Mouse (Mus musculus) intestine, embryonic 14.5 days (tissue): ENCODE results near the gene Gtf2a2. TPM values are rescaled to one million over a fixed set of nuclear protein-coding genes. Genes with fewer than 3 reads are reported as not detected.
A peak's percentile ranks its signal among the peaks of the same experiment; 100 is the strongest.
"Not testable (repeated sequence)": the region's sequence is repeated elsewhere in the genome, so short reads cannot be mapped to it uniquely, and the experiment has no call there.

Source experiments
- ATAC-seq: fragments of 200-750 bp; cut with Nextera tagmentation; replicated peaks from 2 replicates; pipeline ENCODE4 v1.8.0; 2017; ENCODE audit warnings: low read depth, moderate number of reproducible peaks, moderate TSS enrichment, moderate library complexity; ENCODE audit not compliant: low FRiP score, low TSS enrichment
- DNase-seq: peaks from one replicate; pipeline ENCODE4 v3.0.0-alpha.2; 2018; ENCODE audit warnings: low spot score
- H3K27ac ChIP-seq: fragments of 300-500 bp; sonication (generic); 2 replicates; pipeline ENCODE4 v1.5.1; 2014; ENCODE audit warnings: low read depth, mild to moderate bottlenecking, control low read depth
- H3K27me3 ChIP-seq: fragments of 300-500 bp; sonication (generic); replicated peaks from 2 replicates; pipeline ENCODE4 v1.6.1; 2014; ENCODE audit warnings: low read length, control low read depth; ENCODE audit not compliant: control insufficient read depth, insufficient read depth
- H3K36me3 ChIP-seq: fragments of 300-500 bp; sonication (generic); 2 replicates; pipeline ENCODE4 v1.6.1; 2014; ENCODE audit warnings: low read length, control low read depth; ENCODE audit not compliant: control insufficient read depth, insufficient read depth
- H3K4me1 ChIP-seq: fragments of 300-500 bp; sonication (generic); replicated peaks from 2 replicates; pipeline ENCODE4 v1.6.1; 2014; ENCODE audit warnings: low read length, control low read depth, mixed read lengths; ENCODE audit not compliant: control insufficient read depth, insufficient read depth
- H3K4me2 ChIP-seq: fragments of 300-500 bp; sonication (generic); 2 replicates; pipeline ENCODE4 v1.6.1; 2014; ENCODE audit warnings: low read length
- H3K4me3 ChIP-seq: fragments of 300-500 bp; sonication (generic); 2 replicates; pipeline ENCODE4 v1.5.1; 2014; ENCODE audit warnings: low read depth, low read length, control low read depth, mixed read lengths
- H3K9ac ChIP-seq: fragments of 300-500 bp; sonication (generic); 2 replicates; pipeline ENCODE4 v1.6.1; 2014; ENCODE audit warnings: mild to moderate bottlenecking, low read length
- H3K9me3 ChIP-seq: fragments of 300-500 bp; sonication (generic); 2 replicates; pipeline ENCODE4 v1.6.1; 2016; ENCODE audit warnings: low read length, control low read depth; ENCODE audit not compliant: control insufficient read depth
- WGBS: fragments of 180-500 bp; shearing (Covaris S2); extraction: QIAGEN DNeasy Blood & Tissue Kit; methylation state at CpG from one replicate; pipeline ENCODE4 v1.1.7; 2014; 5-methylcytosine and 5-hydroxymethylcytosine counted together
- polyA plus RNA-seq: library from polyadenylated mRNA; unstranded; fragments of >200 nt; fragmentation: Nextera tagmentation; extraction: Ambion mirVana; gene quantifications from 2 replicates; pipeline ENCODE4 v1.2.1, GENCODE M21; 2014

The Gtf2a2 gene
- polyA plus RNA-seq, 1 experiment from 2014 or later = 195 TPM

DNA sequence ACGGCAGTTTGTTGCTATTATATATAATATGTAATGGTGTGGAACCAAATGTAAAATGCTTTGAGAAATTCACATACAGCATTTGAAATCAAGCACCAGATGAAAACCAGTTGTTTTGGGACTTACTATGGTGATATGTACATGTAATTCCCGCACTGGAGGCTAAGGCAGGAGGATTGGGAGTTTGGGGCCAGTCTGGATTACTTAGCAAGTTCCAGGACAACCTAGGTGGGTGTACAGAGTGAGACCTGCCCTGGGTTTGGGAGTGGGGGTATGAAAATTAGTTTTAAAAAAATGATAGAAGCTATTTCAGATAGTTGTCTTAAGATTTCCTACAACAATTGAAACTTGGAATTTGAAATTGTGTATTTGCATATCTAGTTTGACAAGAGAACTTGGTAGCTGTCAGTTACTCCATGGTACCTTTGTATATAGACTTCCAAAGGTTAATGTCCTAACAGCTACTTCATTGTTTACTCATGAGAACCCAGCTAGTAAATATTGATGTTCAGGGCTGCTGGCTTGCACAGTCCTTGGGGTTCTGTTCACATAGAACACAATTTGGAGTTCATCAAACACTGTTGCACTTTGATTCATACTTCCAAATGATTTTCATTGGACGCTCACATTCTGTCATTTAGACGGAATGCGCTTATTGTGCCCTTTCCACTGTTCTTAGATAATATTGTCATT is 1.4 kb upstream of the Gtf2a2 start:
- Histone ChIP-seq H3K4me2 (no peak overlapping the region), H3K27ac (no peak overlapping the region), H3K36me3 (peaks cover 50% of the 10 kb centered on the region), H3K4me3 (no peak overlapping the region), H3K9ac (no peak overlapping the region), H3K4me1 (peaks cover 12% of the 10 kb centered on the region), H3K27me3 (no peaks in the 10 kb centered on the region), H3K9me3 (no peaks in the 10 kb centered on the region)
- DNase-seq (no peak), ATAC-seq (no peak)
- 82% methylated on average over 5 of the region's 5 CpGs for WGBS

DNA sequence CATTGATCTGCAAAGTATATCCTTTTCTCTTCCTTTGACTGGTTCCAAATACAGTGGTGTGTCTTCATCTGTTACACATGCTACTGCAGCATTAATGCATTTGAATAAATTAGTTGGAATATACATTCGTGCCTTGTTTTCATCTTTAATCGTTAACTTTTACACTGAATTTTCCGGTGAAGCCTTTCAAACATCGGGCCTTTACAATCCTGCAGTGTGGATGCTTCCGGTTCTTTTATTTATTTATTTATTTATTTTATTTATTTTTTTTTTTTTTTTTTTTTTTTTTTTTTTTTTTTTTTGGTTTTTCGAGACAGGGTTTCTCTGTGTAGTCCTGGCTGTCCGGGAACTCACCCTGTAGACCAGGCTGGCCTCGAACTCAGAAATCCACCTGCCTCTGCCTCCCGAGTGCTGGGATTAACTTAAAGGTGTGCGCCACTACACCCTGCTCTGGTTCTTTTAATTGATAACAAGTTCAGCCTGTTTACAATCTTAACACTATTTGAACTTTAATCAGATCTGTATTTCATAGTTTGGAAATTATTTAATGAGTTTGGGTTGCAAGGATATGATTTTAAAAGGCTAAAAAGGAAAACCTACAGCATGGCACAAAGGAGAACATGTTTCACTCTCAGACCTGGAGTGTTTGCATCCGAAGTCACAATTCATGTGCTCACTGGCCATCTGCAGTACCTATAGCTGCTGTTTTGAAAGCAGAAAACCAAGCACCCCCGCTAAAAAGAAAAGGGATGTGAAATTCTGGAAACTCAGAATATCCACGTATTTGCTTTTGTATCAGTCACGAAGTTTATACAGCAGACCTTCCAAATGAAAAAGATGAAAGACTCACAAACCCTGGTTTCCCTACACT is 578 bp upstream of the Gtf2a2 start:
- Histone ChIP-seq H3K4me1 (peaks cover 12% of the 10 kb centered on the region), H3K36me3 (peaks cover 47% of the 10 kb centered on the region), H3K9me3 (no peaks in the 10 kb centered on the region), H3K9ac (peak overlapping the region; percentile 86), H3K4me2 (peak overlapping the region; percentile 51), H3K27me3 (no peaks in the 10 kb centered on the region), H3K4me3 (peak overlapping the region; percentile 92), H3K27ac (peak overlapping the region; percentile 92; the same call in 1 of the 2 replicates)
- 64% methylated on average over 14 of the region's 14 CpGs for WGBS
- DNase-seq (no peak), ATAC-seq (peak; percentile 34)

DNA sequence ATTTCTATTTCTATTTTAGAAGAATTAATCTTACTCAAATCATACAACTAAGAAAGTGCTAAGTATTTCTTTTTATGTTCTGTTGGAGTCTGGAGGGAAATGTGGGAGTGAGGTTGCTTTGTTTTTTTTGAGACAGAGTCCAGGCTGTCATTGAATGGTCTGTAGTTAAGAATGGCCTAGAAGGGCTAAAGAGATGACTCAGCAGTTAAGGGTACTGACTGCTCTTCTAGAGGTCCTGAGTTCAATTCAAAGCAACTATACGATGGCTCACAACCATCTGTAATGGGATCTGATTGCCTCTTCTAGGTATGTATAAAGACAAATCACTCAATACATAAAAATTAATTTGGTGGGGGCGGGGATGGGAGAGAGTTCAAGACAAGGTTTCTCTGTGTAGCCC is 3.3 kb downstream of the Gtf2a2 start:
- no peak overlapping the region for H3K27ac ChIP-seq
- peaks cover 29% of the 10 kb centered on the region for H3K36me3 ChIP-seq
- WGBS = 91% methylated on average over 2 of the region's 2 CpGs
- no peaks in the 10 kb centered on the region for H3K27me3 ChIP-seq
- peaks cover 12% of the 10 kb centered on the region for H3K4me1 ChIP-seq
- no peaks in the 10 kb centered on the region for H3K9me3 ChIP-seq
- DNase-seq (no peak), ATAC-seq (no peak)
- H3K4me2 ChIP-seq = no peak overlapping the region
- H3K4me3 ChIP-seq = no peak overlapping the region
- H3K9ac ChIP-seq = no peak overlapping the region

DNA sequence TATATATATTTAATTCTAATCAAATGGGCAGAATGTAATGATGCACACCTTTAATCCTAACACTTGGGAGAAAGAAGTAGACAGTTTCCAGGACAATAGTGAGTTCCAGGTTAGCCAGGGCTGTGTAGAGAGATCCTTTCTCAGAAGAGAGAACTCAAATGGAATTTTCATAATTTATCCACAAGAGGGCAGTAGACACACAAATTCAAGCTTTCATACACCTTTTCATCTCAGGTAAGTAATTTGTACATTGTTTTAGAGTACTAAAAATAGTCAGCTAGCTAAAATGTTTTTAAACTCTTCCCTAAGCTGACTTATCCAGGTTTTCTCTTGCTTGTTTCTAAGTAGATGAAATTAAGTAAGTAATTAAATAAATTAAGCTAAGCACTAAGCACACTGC is 6.5 kb downstream of the Gtf2a2 start:
- ATAC-seq = 0 out of 2 replicates have a peak, but pooled peaks have one; percentile 43
- Histone ChIP-seq H3K4me2 (no peak overlapping the region), H3K4me1 (peaks cover under 1% of the 10 kb centered on the region), H3K9me3 (no peaks in the 10 kb centered on the region), H3K27ac (no peak overlapping the region), H3K27me3 (no peaks in the 10 kb centered on the region), H3K36me3 (peaks cover 44% of the 10 kb centered on the region), H3K4me3 (no peak overlapping the region), H3K9ac (no peak overlapping the region)
- DNase-seq = no peak

DNA sequence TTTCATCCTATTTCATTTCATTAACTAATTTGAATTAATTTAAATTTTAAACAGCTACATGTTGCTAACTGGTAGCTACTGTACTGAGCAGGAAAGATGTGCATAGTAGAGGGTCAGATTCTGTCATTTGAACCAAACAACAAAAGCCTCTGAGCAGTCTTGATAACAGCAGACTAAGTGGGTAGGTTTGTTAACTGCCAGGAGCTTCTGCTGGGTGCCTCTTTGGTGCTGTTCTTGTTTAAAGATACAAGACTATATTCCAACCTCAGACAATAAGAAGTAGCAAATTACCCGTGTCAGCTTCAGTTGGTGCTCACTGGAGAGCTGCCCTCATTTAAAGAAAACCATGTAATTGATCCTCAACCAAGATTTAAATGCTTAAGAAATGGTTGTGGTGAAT is 9.3 kb downstream of the Gtf2a2 start:
- WGBS = 77% methylated on average over 1 of the region's 1 CpGs
- H3K27ac ChIP-seq = no peak overlapping the region

DNA sequence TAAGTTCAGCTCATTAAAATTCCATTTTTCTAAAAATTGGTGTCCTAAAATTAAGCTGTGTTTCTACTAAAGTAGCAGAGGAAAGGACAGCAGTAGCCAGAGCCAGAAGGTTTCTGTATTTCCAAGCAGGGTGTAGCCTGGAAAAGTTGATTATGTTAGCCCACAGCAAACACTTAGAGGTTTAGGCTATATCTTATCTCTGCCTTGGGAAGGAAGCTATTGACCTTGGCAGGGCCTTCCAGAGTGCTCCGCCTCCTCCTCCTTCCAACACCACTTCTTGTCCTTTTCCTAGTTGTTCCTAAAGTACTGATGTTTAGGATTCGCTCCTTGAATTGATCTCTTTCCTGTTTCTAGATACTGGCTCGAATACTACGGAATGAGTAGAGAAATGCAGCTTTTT is 9.7 kb downstream of the Gtf2a2 start:
- ATAC-seq (no peak), DNase-seq (no peak)
- Histone ChIP-seq H3K36me3 (peaks cover 36% of the 10 kb centered on the region), H3K27ac (no peak overlapping the region), H3K4me2 (no peak overlapping the region), H3K27me3 (no peaks in the 10 kb centered on the region), H3K9ac (no peak overlapping the region), H3K4me1 (no peaks in the 10 kb centered on the region), H3K4me3 (no peak overlapping the region), H3K9me3 (no peaks in the 10 kb centered on the region)
- 81% methylated on average over 4 of the region's 4 CpGs for WGBS

More for the DNA sequence above, 9.3 kb downstream of the Gtf2a2 start:
- Histone ChIP-seq H3K4me1 (no peaks in the 10 kb centered on the region), H3K36me3 (peaks cover 38% of the 10 kb centered on the region), H3K4me2 (no peak overlapping the region), H3K27me3 (no peaks in the 10 kb centered on the region), H3K9me3 (no peaks in the 10 kb centered on the region), H3K9ac (no peak overlapping the region), H3K4me3 (no peak overlapping the region)
- DNase-seq (no peak), ATAC-seq (no peak)

DNA sequence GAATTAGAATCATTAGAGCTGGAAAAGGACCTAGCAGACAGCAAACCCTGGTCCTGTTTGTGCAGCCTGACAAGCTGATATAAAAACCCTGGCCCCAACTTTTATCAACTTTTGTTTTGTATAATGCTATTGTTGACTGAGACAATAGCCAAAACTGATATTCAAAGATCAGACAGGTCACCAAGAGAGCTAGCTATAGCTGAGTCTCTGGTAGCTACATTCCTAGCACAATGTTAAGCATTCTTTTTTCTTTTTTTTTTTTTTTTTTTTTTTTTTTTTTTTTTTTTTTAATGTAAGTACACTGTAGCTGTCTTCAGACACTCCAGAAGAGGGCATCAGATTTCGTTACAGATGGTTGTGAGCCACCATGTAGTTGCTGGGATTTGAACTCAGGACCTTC is 11.3 kb downstream of the Gtf2a2 start:
- DNase-seq, H3K4me1 ChIP-seq, H3K27ac ChIP-seq, H3K4me3 ChIP-seq, H3K9ac ChIP-seq, H3K9me3 ChIP-seq, ATAC-seq, H3K27me3 ChIP-seq, H3K4me2 ChIP-seq: not testable (repeated sequence)
- H3K36me3 ChIP-seq = peaks cover 33% of the 10 kb centered on the region
- WGBS = 58% methylated on average over 1 of the region's 1 CpGs

DNA sequence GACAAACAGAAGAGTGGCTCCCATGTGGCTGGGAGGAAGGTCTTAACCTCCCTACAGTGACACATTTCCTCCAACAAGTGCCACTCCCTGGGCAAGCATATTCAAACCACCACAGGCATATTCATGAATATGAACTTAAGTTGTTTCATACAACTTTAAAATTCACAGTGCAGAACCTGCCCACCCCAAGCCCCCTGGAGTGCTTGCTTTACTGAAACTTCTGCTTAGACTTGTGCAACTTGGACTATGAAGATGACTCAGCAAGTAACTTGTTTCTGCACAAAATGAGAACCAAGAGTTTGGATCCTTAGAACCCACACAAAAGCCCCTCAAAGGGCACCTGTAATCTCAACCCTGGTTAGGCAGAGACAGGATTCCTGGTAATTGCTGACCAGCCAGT is 12.3 kb downstream of the Gtf2a2 start:
- Histone ChIP-seq H3K9ac (no peak overlapping the region), H3K9me3 (no peaks in the 10 kb centered on the region), H3K4me1 (no peaks in the 10 kb centered on the region), H3K27ac (no peak overlapping the region), H3K4me2 (no peak overlapping the region), H3K4me3 (no peak overlapping the region), H3K27me3 (no peaks in the 10 kb centered on the region), H3K36me3 (peaks cover 27% of the 10 kb centered on the region)
- DNase-seq = no peak
- ATAC-seq = no peak
